Mouse (Mus musculus): ENCODE results near the gene Sprr2e. TPM values are rescaled to one million over a fixed set of nuclear protein-coding genes. Genes with fewer than 3 reads are reported as not detected.

The Sprr2e gene
- polyA plus RNA-seq (2016; fragmentation: Nextera tagmentation; extraction: Ambion mirVana): not detected in 2 replicates

DNA sequence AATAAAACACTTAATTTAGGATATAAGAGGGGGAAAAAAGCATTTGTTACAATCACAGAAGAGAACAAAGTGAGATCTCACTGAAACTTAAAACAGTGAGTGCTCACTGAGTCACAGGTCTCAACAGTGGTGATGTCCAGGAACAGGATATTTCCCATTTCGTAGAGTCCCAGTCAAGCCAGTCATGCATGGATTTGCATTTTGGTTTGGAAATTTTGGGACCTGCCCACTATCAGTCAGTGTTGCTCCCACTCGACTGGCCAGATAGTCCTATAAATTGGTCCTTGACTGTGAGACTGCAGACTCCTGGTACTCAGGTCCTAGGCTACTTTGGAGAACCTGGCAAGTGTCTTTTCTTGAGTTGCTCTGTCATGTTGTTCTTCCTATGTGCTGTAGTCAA lies at the start of gene Sprr2e:
Gene Sprr2e (plus strand): TSS at position 301 of the 400 bp plus-strand sequence.
- Histone ChIP-seq H3K36me3 (replicated peaks) (no peaks in the 10 kb centered on the region), H3K4me3 (no peak within 1 kb of the TSS), H3K9me3 (no peaks in the 10 kb centered on the region), H3K27ac (no peak within 1 kb of the TSS), H3K4me1 (no peaks in the 10 kb centered on the region), H3K27me3 (ENCODE audit: poor library complexity, severe bottlenecking) (no peaks in the 10 kb centered on the region)
- whole genome bisulfite sequencing: 89% methylated on average over 2 of the region's 2 CpGs
- DNase-seq (ENCODE audit: extremely low spot score, low spot score): no peak

DNA sequence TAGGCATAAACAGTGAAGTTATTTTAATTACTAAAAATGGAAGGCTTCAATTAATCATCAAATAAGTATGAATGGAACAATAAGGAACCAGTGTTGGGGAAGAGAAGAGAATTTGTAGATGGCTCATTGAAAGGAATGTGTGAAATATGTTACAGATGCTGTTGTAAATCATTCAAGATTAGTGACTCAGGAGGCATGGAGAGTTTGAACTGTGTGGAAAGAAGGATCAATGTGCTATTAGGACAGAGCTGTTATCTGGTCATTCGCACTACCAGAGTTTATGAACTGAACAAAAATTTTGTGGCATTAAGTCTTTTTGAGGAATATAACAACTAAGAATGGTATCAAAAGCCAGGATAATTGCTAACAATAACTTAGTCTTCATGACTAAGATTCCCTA lies 44.5 kb upstream of the Sprr2e start:
- no peak overlapping the region for H3K4me3 ChIP-seq
- 97% methylated on average over 1 of the region's 1 CpGs for WGBS
- no peaks in the 10 kb centered on the region for H3K36me3 ChIP-seq (replicated peaks)
- H3K4me1 ChIP-seq: no peaks in the 10 kb centered on the region
- no peak for DNase-seq (ENCODE audit: extremely low spot score, low spot score)
- H3K27ac ChIP-seq: no peak overlapping the region
- no peaks in the 10 kb centered on the region for H3K27me3 ChIP-seq (ENCODE audit: poor library complexity, severe bottlenecking)
- no peaks in the 10 kb centered on the region for H3K9me3 ChIP-seq

DNA sequence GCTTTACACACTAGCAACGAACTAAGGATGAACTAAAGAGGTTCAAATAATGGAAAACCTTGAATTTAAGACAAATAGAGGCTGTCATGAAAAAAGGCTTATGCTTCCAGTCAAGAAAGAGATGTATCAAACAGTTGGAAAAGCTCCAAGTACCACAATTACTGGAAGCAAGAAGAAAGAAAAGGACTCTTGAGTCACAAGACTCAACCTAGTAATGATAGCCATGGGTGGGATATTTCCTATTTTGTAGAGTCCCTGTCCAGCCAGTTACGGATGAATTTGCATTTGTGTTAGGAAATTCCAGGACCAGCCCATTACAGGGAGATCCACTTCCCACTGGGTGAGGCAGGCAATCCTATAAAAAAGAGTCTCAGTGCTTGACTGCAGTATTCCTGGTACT lies 35.6 kb upstream of the Sprr2e start, which contains the start of gene Sprr2b:
Gene Sprr2b (plus strand): TSS at position 301 of the 400 bp plus-strand sequence.
- Histone ChIP-seq H3K4me3 (no peak within 1 kb of the TSS), H3K4me1 (no peaks in the 10 kb centered on the region), H3K27ac (no peak within 1 kb of the TSS), H3K36me3 (replicated peaks) (no peaks in the 10 kb centered on the region), H3K27me3 (ENCODE audit: poor library complexity, severe bottlenecking) (no peaks in the 10 kb centered on the region), H3K9me3 (no peaks in the 10 kb centered on the region)
- DNase-seq (ENCODE audit: extremely low spot score, low spot score): no peak
- 93% methylated on average over 2 of the region's 2 CpGs for WGBS

DNA sequence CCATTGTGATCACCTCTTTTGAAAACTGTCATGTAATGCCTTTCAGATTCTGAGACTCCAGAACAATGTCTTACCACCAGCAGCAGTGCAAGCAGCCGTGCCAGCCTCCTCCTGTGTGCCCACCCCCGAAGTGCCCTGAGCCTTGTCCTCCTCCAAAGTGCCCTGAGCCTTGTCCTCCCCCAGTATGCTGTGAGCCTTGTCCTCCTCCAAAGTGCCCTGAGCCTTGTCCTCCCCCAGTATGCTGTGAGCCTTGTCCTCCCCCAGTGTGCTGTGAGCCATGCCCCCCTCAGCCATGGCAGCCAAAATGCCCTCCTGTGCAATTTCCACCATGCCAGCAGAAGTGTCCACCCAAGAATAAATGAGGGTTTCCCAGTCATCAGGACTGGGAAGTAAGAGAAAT lies 34.6 kb upstream of the Sprr2e start:
- no peaks in the 10 kb centered on the region for H3K27me3 ChIP-seq (ENCODE audit: poor library complexity, severe bottlenecking)
- no peak overlapping the region for H3K27ac ChIP-seq
- H3K4me3 ChIP-seq: no peak overlapping the region
- 79% methylated on average over 2 of the region's 2 CpGs for WGBS
- H3K9me3 ChIP-seq: no peaks in the 10 kb centered on the region
- DNase-seq (ENCODE audit: extremely low spot score, low spot score): no peak
- no peaks in the 10 kb centered on the region for H3K36me3 ChIP-seq (replicated peaks)
- no peaks in the 10 kb centered on the region for H3K4me1 ChIP-seq

DNA sequence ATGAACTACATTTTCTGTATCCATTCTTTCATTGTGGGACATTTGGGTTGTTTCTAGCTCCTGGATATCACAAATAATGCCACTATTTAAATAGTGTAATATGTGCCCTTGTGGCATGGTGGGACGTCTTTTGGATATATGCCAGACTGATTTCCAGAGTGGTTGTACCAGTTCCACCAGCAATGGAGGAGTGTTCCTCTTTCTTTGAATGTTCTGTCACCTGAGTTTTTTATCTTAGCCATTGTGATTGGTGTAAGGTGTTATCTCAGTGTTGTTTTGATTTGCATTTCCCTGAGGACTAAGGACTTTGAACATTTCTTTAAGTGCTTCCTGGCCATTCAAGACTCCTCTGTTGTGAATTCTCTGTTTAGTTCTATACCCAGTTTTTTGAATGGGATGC lies 15.7 kb upstream of the Sprr2e start:
- 91% methylated on average over 1 of the region's 1 CpGs for WGBS
- Histone ChIP-seq H3K27me3 (ENCODE audit: poor library complexity, severe bottlenecking) (no peaks in the 10 kb centered on the region), H3K4me1 (no peaks in the 10 kb centered on the region), H3K36me3 (replicated peaks) (no peaks in the 10 kb centered on the region), H3K9me3 (no peaks in the 10 kb centered on the region), H3K4me3 (no peak overlapping the region), H3K27ac (no peak overlapping the region)
- no peak for DNase-seq (ENCODE audit: extremely low spot score, low spot score)

DNA sequence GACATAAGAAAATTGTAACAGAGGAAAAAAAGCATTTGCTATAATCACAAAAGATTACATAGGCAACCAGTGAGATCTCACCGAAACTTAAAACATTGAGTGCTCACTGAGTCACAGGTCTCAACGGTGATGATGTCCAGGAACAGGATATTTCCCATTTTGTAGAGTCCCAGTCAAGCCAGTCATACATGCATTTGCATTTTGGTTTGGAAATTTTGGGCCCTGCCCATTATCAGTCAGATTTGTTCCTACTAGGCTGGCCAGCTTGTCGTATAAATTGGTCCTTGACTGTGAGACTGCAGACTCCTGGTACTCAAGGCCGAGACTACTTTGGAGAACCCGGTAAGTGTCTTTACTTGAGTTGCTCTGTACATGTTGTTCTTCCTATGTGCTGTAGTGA lies 13.1 kb upstream of the Sprr2e start, which contains the start of gene Sprr2d:
Gene Sprr2d (plus strand): TSS at position 301 of the 400 bp plus-strand sequence.
- Histone ChIP-seq H3K4me1 (no peaks in the 10 kb centered on the region), H3K4me3 (no peak within 1 kb of the TSS), H3K36me3 (replicated peaks) (no peaks in the 10 kb centered on the region), H3K27ac (no peak within 1 kb of the TSS), H3K27me3 (ENCODE audit: poor library complexity, severe bottlenecking) (no peaks in the 10 kb centered on the region), H3K9me3 (no peaks in the 10 kb centered on the region)
- WGBS: 93% methylated on average over 5 of the region's 5 CpGs
- DNase-seq (ENCODE audit: extremely low spot score, low spot score): no peak

DNA sequence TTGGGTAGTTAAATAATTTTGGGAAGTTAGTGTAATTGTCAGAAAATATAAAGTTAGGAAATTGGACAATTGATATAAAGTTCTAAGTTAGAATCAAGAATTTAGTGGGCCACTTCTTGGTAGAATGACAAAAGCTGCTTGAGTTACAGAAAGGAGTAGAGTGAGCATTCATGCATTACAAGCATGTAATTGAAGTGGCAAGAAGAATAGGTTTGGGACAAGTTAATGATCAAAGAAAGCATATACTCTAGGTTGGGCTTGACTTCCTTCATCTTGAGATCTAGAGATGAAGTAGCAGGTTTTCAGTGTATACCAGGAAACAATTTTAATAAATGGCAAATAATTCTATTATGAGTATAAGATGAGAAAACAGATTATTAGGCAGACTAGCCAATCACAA lies 9.7 kb downstream of the Sprr2e start:
- Histone ChIP-seq H3K36me3 (replicated peaks) (no peaks in the 10 kb centered on the region), H3K9me3 (peaks cover 3% of the 10 kb centered on the region; the same call in 1 of the 2 replicates), H3K27ac (no peak overlapping the region), H3K27me3 (ENCODE audit: poor library complexity, severe bottlenecking) (no peaks in the 10 kb centered on the region), H3K4me1 (no peaks in the 10 kb centered on the region), H3K4me3 (no peak overlapping the region)
- DNase-seq (ENCODE audit: extremely low spot score, low spot score): no peak

DNA sequence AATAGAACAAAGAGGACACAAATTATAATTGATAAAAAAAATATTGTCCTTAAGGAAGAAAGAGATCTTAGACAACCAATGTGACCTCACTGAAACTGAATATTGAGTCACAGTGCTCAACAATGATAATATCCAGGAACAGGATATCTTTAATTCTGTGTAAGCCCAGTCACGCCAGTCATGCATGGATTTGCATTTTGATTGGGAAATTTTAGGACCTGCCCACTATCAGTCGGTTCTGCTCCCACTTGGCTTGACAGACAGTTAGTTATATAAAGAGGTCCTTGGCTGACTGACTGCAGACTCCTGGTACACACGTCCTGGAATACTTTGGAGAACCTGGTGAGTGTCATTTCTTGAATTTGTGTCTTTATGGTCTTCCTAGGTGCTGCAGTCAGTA lies 12.9 kb downstream of the Sprr2e start, which contains the start of gene Sprr2f:
Gene Sprr2f (plus strand): TSS at position 301 of the 400 bp plus-strand sequence.
- 78% methylated on average over 3 of the region's 3 CpGs for WGBS

DNA sequence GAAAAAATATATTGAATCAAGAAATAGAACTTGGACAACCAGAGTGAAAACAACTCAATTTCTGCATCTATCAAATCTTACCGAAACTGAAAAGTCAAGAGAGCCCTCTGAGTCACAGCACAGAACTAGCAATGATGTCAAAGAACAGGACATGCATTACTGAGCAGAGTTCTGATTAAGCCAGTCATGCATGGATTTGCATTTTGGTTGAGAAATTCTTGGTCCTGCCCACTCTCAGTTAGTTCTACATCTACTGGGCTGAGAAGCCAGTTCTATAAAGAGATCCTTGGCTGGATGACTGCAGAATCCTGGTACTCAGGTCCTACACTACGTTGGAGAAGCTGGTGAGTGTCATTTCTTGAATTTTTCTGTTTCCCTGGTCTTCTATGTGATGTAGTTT lies 21.7 kb downstream of the Sprr2e start:
- no peak overlapping the region for H3K27ac ChIP-seq
- no peaks in the 10 kb centered on the region for H3K36me3 ChIP-seq (replicated peaks)
- WGBS: 75% methylated on average over 2 of the region's 2 CpGs
- H3K4me3 ChIP-seq: no peak overlapping the region
- DNase-seq (ENCODE audit: extremely low spot score, low spot score): no peak
- no peaks in the 10 kb centered on the region for H3K4me1 ChIP-seq
- H3K9me3 ChIP-seq: no peaks in the 10 kb centered on the region
- no peaks in the 10 kb centered on the region for H3K27me3 ChIP-seq (ENCODE audit: poor library complexity, severe bottlenecking)

More for the DNA sequence above, 12.9 kb downstream of the Sprr2e start, which contains the start of gene Sprr2f:
- Histone ChIP-seq H3K27me3 (ENCODE audit: poor library complexity, severe bottlenecking) (no peaks in the 10 kb centered on the region), H3K27ac (no peak within 1 kb of the TSS), H3K4me3 (no peak within 1 kb of the TSS), H3K4me1 (no peaks in the 10 kb centered on the region), H3K36me3 (replicated peaks) (no peaks in the 10 kb centered on the region), H3K9me3 (no peaks in the 10 kb centered on the region)
- no peak for DNase-seq (ENCODE audit: extremely low spot score, low spot score)

DNA sequence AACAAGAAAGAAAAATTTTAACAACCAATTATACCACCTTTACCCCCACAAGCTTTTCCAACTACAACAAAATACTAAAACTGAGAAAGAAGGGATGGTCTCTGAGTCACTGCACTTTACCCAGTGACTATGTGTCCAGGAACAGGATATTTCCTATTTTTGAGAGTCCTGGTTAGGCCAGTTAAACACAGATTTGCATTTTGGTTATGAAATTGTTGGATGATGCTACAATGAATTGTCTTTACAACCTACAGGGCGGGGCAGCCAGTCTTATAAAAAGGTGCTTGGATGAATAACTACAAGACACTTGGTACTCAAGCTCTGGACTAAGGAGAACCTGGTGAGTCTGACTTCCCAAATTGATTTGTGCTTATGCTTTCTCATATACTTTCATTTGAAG lies 33.4 kb downstream of the Sprr2e start, which contains the start of gene Sprr2h:
Gene Sprr2h (plus strand): TSS at position 301 of the 400 bp plus-strand sequence.
- WGBS: 84% methylated on average over 1 of the region's 1 CpGs
- no peaks in the 10 kb centered on the region for H3K4me1 ChIP-seq
- H3K27me3 ChIP-seq (ENCODE audit: poor library complexity, severe bottlenecking): no peaks in the 10 kb centered on the region
- DNase-seq (ENCODE audit: extremely low spot score, low spot score): no peak
- no peaks in the 10 kb centered on the region for H3K36me3 ChIP-seq (replicated peaks)
- no peak within 1 kb of the TSS for H3K4me3 ChIP-seq
- no peak within 1 kb of the TSS for H3K27ac ChIP-seq
- H3K9me3 ChIP-seq: no peaks in the 10 kb centered on the region

DNA sequence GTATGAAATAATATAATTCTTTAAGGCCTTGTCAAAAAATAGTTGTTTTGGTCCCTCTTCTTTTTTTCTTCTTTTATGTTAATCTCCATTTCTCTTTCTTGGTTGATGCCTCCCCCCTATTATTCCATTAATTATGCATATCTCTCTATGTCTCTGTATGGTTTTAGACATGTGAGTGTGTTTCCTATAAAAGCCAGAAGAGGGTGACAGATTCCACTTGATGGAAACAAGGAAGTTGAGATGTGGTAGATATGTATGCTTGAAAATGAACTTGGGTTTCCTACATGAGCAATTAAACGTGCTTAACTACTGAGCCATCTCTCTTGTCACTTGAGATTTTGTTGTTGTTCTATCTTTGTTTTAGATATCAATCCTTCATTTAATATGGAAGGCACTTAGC lies 42.4 kb downstream of the Sprr2e start:
- Histone ChIP-seq H3K4me3 (no peak overlapping the region), H3K4me1 (no peaks in the 10 kb centered on the region), H3K27me3 (ENCODE audit: poor library complexity, severe bottlenecking) (no peaks in the 10 kb centered on the region), H3K27ac (no peak overlapping the region), H3K9me3 (no peaks in the 10 kb centered on the region), H3K36me3 (replicated peaks) (no peaks in the 10 kb centered on the region)
- DNase-seq (ENCODE audit: extremely low spot score, low spot score): no peak
- WGBS: 60% methylated on average over 1 of the region's 1 CpGs

Measured in forebrain, embryonic 10.5 days (tissue).